Mouse (Mus musculus): ENCODE data around the gene Arl1.
"Not testable (repeated sequence)": the region's sequence is repeated elsewhere in the genome, so short reads cannot be mapped to it uniquely, and the experiment has no call there.

Gene Arl1

GRCm38 (mm10) chr10:88730571-88731495, at the start of gene Arl1:
Gene Arl1, plus strand, starts transcription at chr10:88730858.
- DNase-seq (ENCODE audit: low spot score in 2 of 2) = peak; percentile 90 to 96

GRCm38 (mm10) chr10:88682904-88683563, 47.6 kb upstream of the Arl1 start:
- DNase-seq (ENCODE audit: low spot score in 2 of 2) = no peak

GRCm38 (mm10) chr10:88684925-88685324, 45.7 kb upstream of the Arl1 start, which contains the start of gene Spic:
Gene Spic, minus strand, starts transcription at chr10:88685015.
- no peak for DNase-seq (ENCODE audit: low spot score in 2 of 2)

GRCm38 (mm10) chr10:88700938-88701337, 29.7 kb upstream of the Arl1 start:
- no peak for DNase-seq (ENCODE audit: low spot score in 2 of 2)

GRCm38 (mm10) chr10:88708671-88709523, 21.8 kb upstream of the Arl1 start:
- no peak for DNase-seq (ENCODE audit: low spot score in 2 of 2)

- DNase-seq (ENCODE audit: low spot score in 2 of 2) = no peak
Measured at GRCm38 (mm10) chr10:88712359-88712758, 18.3 kb upstream of the Arl1 start.

- DNase-seq (ENCODE audit: low spot score in 2 of 2) = no peak
Measured at GRCm38 (mm10) chr10:88714744-88715143, 15.9 kb upstream of the Arl1 start.

GRCm38 (mm10) chr10:88715621-88716020, 15.0 kb upstream of the Arl1 start:
- no peak for DNase-seq (ENCODE audit: low spot score in 2 of 2)

GRCm38 (mm10) chr10:88716986-88717755, 13.5 kb upstream of the Arl1 start:
- no peak for DNase-seq (ENCODE audit: low spot score in 2 of 2)

GRCm38 (mm10) chr10:88717756-88718025, 13.0 kb upstream of the Arl1 start:
- no peak for DNase-seq (ENCODE audit: low spot score in 2 of 2)

GRCm38 (mm10) chr10:88719618-88720017, 11.0 kb upstream of the Arl1 start:
- no peak for DNase-seq (ENCODE audit: low spot score in 2 of 2)

- no peak for DNase-seq (ENCODE audit: low spot score in 2 of 2)
Measured at GRCm38 (mm10) chr10:88725343-88725742, 5.3 kb upstream of the Arl1 start.

GRCm38 (mm10) chr10:88727128-88727527, 3.5 kb upstream of the Arl1 start:
- DNase-seq (ENCODE audit: low spot score in 2 of 2) = no peak

GRCm38 (mm10) chr10:88728166-88728565, 2.5 kb upstream of the Arl1 start:
- no peak for DNase-seq (ENCODE audit: low spot score in 2 of 2)

GRCm38 (mm10) chr10:88731496-88732308, 1.0 kb downstream of the Arl1 start:
- DNase-seq (ENCODE audit: low spot score in 2 of 2) = no peak

- no peak for DNase-seq (ENCODE audit: low spot score in 2 of 2)
Measured at GRCm38 (mm10) chr10:88732309-88732622, 1.6 kb downstream of the Arl1 start.

GRCm38 (mm10) chr10:88739074-88739473, 8.4 kb downstream of the Arl1 start:
- not testable (repeated sequence) for DNase-seq (ENCODE audit: low spot score in 2 of 2)

- no peak for DNase-seq (ENCODE audit: low spot score in 2 of 2)
Measured at GRCm38 (mm10) chr10:88739818-88740217, 9.2 kb downstream of the Arl1 start.

- no peak for DNase-seq (ENCODE audit: low spot score in 2 of 2)
Measured at GRCm38 (mm10) chr10:88740781-88741180, 10.1 kb downstream of the Arl1 start.

- no peak for DNase-seq (ENCODE audit: low spot score in 2 of 2)
Measured at GRCm38 (mm10) chr10:88741426-88741825, 10.8 kb downstream of the Arl1 start.

Measured in spleen, postnatal 4 days (tissue).